Mouse (Mus musculus) MN1 (cell line): ENCODE measurements at regions not wholly inside any gene's neighbourhood (a gene's known extent, or its start where the extent isn't known, plus 50 kb on each side); places are given as distances from the start of the nearest gene placed in this dataset.

Experiments
- DNase-seq: peaks from one replicate; pipeline ENCODE4 v3.0.0-alpha.2; 2016; ENCODE audit warnings: low spot score

- DNase-seq: no peak
These were observed 1002.8 kb upstream of the Adgrl2 start for GRCm38 (mm10) chr3:149993199-149993598.

GRCm38 (mm10) chr3:149987801-149988200 lies 997.4 kb upstream of the Adgrl2 start:
- peak; percentile 46 for DNase-seq

GRCm38 (mm10) chr3:149956993-149957392 lies 966.6 kb upstream of the Adgrl2 start:
- no peak for DNase-seq

GRCm38 (mm10) chr3:149936197-149936596 lies 945.8 kb upstream of the Adgrl2 start:
- no peak for DNase-seq

- DNase-seq: no peak
These were observed 944.5 kb upstream of the Adgrl2 start for GRCm38 (mm10) chr3:149934832-149935231.

GRCm38 (mm10) chr3:149928456-149929360 lies 938.4 kb upstream of the Adgrl2 start:
- DNase-seq: no peak

GRCm38 (mm10) chr3:149920206-149920605 lies 929.9 kb upstream of the Adgrl2 start:
- DNase-seq: no peak

GRCm38 (mm10) chr3:149918201-149918600 lies 927.8 kb upstream of the Adgrl2 start:
- no peak for DNase-seq

GRCm38 (mm10) chr3:149910721-149911120 lies 920.4 kb upstream of the Adgrl2 start:
- DNase-seq: no peak

- no peak for DNase-seq
These were observed 911.4 kb upstream of the Adgrl2 start for GRCm38 (mm10) chr3:149901783-149902182.

- DNase-seq: no peak
These were observed 886.2 kb upstream of the Adgrl2 start for GRCm38 (mm10) chr3:149876553-149876952.

GRCm38 (mm10) chr3:149865945-149866344 lies 875.6 kb upstream of the Adgrl2 start:
- no peak for DNase-seq

GRCm38 (mm10) chr3:149846941-149847539 lies 856.7 kb upstream of the Adgrl2 start:
- no peak for DNase-seq

- DNase-seq: no peak
These were observed 855.6 kb upstream of the Adgrl2 start for GRCm38 (mm10) chr3:149845826-149846486.

- no peak for DNase-seq
These were observed 854.9 kb upstream of the Adgrl2 start for GRCm38 (mm10) chr3:149845083-149845825.

GRCm38 (mm10) chr3:149837921-149838320 lies 847.6 kb upstream of the Adgrl2 start:
- no peak for DNase-seq

- DNase-seq: no peak
These were observed 846.3 kb upstream of the Adgrl2 start for GRCm38 (mm10) chr3:149836467-149837233.

GRCm38 (mm10) chr3:149827181-149827580 lies 836.8 kb upstream of the Adgrl2 start:
- no peak for DNase-seq

GRCm38 (mm10) chr3:149826757-149827156 lies 836.4 kb upstream of the Adgrl2 start:
- DNase-seq: no peak

GRCm38 (mm10) chr3:149820670-149821069 lies 830.3 kb upstream of the Adgrl2 start:
- no peak for DNase-seq

GRCm38 (mm10) chr3:149819863-149820262 lies 829.5 kb upstream of the Adgrl2 start:
- DNase-seq: no peak
